Comparison of ENCODE assay signal across 38 mouse cellular contexts in genomic region chr2:118783093-118783492, GRCm38 (mm10). TPM values are rescaled to one million over a fixed set of nuclear protein-coding genes. Genes with fewer than 3 reads are reported as not detected.
DNase-seq lines count a peak whose midpoint lies in the region; ATAC-seq lines count a peak whose summit lies in the region.
"Had no signal": no experiment of that assay in that cellular context is flagged by ENCODE, and none has a peak within 500 bp of the region (broad histone marks: within the 10 kb centered on the region; RNA-seq: fewer than 3 reads in every experiment).

No protein-coding gene starts in this region.

- H3K36me3 ChIP-seq in kidney, embryonic 15.5 days = no peaks in the 10 kb centered on the region
- H3K36me3 ChIP-seq: embryonic facial prominence, embryonic 12.5 days; forebrain, embryonic 10.5 days; heart, embryonic 13.5 days; limb, embryonic 10.5 days; limb, embryonic 15.5 days; liver, embryonic 13.5 days had no signal

- no peak for ATAC-seq in kidney, embryonic 15.5 days (replicated peaks; ENCODE audit: low FRiP score)
- ATAC-seq: CD4-positive, CD25-positive, alpha-beta regulatory T cell, adult 4 months; forebrain, embryonic 15.5 days; Patski had no signal

- no peak overlapping the region for H3K4me2 ChIP-seq in kidney, embryonic 15.5 days
- H3K4me2 ChIP-seq: embryonic facial prominence, embryonic 12.5 days; forebrain, embryonic 15.5 days; heart, embryonic 13.5 days; hindbrain, embryonic 15.5 days; limb, embryonic 15.5 days; liver, embryonic 13.5 days; lung, embryonic 14.5 days had no signal

- peaks cover 11% of the 10 kb centered on the region for H3K4me1 ChIP-seq in kidney, embryonic 15.5 days

- DNase-seq in adrenal gland, postnatal 14 days = peak; percentile 57
- no peak for DNase-seq in adrenal gland, postnatal 10 days
- DNase-seq in kidney, postnatal 36 days = peak; percentile 16 to 31
- DNase-seq in NIH3T3 (ENCODE audit: low read depth) = peak; percentile 43
- DNase-seq in spleen, adult 12 weeks (ENCODE audit: low spot score) = no peak
- no peak for DNase-seq in spleen, adult 18-20 months
- DNase-seq: adrenal gland, postnatal 36 days; cerebellum, adult 9-10 months; cerebellum, postnatal 36 days; gastrocnemius, adult 2 months; heart, postnatal 10 days; kidney, adult 18-20 months; layer of hippocampus, adult 9-11 months; liver, embryonic 13.5 days; lung, embryonic 14.5 days; lung, postnatal 14 days; midbrain, embryonic 14.5 days; retina, postnatal 1 day; right cerebral cortex, postnatal 14 days; thymus, adult 2 months had no signal

- no peak overlapping the region for H3K4me3 ChIP-seq in kidney, embryonic 15.5 days (replicated peaks)
- H3K4me3 ChIP-seq: embryonic facial prominence, embryonic 12.5 days; forebrain, embryonic 10.5 days; forebrain, embryonic 15.5 days; gastrocnemius, adult 2 months; heart, embryonic 13.5 days; hindbrain, embryonic 10.5 days; hindbrain, embryonic 15.5 days; limb, embryonic 10.5 days; limb, embryonic 15.5 days; liver, embryonic 13.5 days had no signal

- peaks cover 27% of the 10 kb centered on the region; the same call in 1 of the 2 replicates for H3K27me3 ChIP-seq in kidney, embryonic 15.5 days
- H3K27me3 ChIP-seq: forebrain, embryonic 15.5 days; hindbrain, embryonic 15.5 days had no signal

- 61% methylated on average over 5 of the region's 5 CpGs for WGBS in kidney, embryonic 15.5 days

- H3K27ac ChIP-seq in kidney, embryonic 15.5 days = no peak overlapping the region
- H3K27ac ChIP-seq: embryonic facial prominence, embryonic 12.5 days; forebrain, embryonic 10.5 days; forebrain, embryonic 15.5 days; gastrocnemius, adult 2 months; heart, embryonic 13.5 days; hindbrain, embryonic 10.5 days; hindbrain, embryonic 15.5 days; kidney, postnatal 0 days; limb, embryonic 10.5 days; limb, embryonic 15.5 days; liver, embryonic 13.5 days had no signal

- no peak overlapping the region for H3K9ac ChIP-seq in kidney, embryonic 15.5 days
- H3K9ac ChIP-seq: embryonic facial prominence, embryonic 12.5 days; forebrain, embryonic 15.5 days; heart, embryonic 13.5 days; hindbrain, embryonic 15.5 days; limb, embryonic 15.5 days; liver, embryonic 13.5 days; lung, embryonic 14.5 days had no signal

- H3K9me3 ChIP-seq in kidney, embryonic 15.5 days (replicated peaks) = no peaks in the 10 kb centered on the region
- H3K9me3 ChIP-seq: embryonic facial prominence, embryonic 12.5 days; forebrain, embryonic 10.5 days; forebrain, embryonic 15.5 days; heart, embryonic 13.5 days; hindbrain, embryonic 10.5 days; hindbrain, embryonic 15.5 days; limb, embryonic 10.5 days; limb, embryonic 15.5 days; liver, embryonic 13.5 days had no signal

RNA-seq across cellular contexts. Expression of gene Disp2, which starts 3.6 kb away (rescaled TPM):
- total RNA-seq in adrenal gland, postnatal 14 days (2021) = 26.3 and 28.1 TPM in 2 replicates
- total RNA-seq in adrenal gland, postnatal 10 days (2021) = 10 to 100 TPM; 22.0 to 26.2 TPM
- 0.40 and 2.1 TPM in 2 replicates for polyA plus RNA-seq in kidney, embryonic 15.5 days (2015; fragmentation: Nextera tagmentation; extraction: Ambion mirVana)
- total RNA-seq: gastrocnemius, adult 2 months; monocyte, adult 5-6 weeks had no signal
- polyA plus RNA-seq: CD4-positive, CD25-positive, alpha-beta regulatory T cell, adult 4 months had no signal

RNA-seq across cellular contexts. Expression of gene Phgr1, which starts 10.5 kb away (rescaled TPM):
- total RNA-seq in adrenal gland, postnatal 14 days (2021) = not detected in 2 replicates
- total RNA-seq in adrenal gland, postnatal 10 days (2021) = not detected
- polyA plus RNA-seq in kidney, embryonic 15.5 days (2015; fragmentation: Nextera tagmentation; extraction: Ambion mirVana) = 1.1 TPM in 1 of 2 replicates, not detected in the other
- total RNA-seq: adrenal gland, postnatal 36 days; gastrocnemius, adult 2 months; gastrocnemius, postnatal 4 days; heart, adult 8-10 months; heart, postnatal 10 days; left cerebral cortex, postnatal 10 days; monocyte, adult 5-6 weeks had no signal
- polyA plus RNA-seq: brain, embryonic 14.5 days; CD4-positive, CD25-positive, alpha-beta regulatory T cell, adult 4 months; embryonic facial prominence, embryonic 12.5 days; forebrain, embryonic 10.5 days; forebrain, embryonic 15.5 days; heart, embryonic 13.5 days; hindbrain, embryonic 10.5 days; hindbrain, embryonic 15.5 days; kidney, postnatal 0 days; limb, embryonic 10.5 days; liver, embryonic 13.5 days; lung, embryonic 14.5 days; midbrain, embryonic 14.5 days; neural tube, embryonic 14.5 days; Patski had no signal

RNA-seq across cellular contexts. Expression of gene Ccdc9b, which starts 20.6 kb away (rescaled TPM):
- total RNA-seq in adrenal gland, postnatal 14 days (2021) = 4.2 and 4.8 TPM in 2 replicates
- total RNA-seq in adrenal gland, postnatal 10 days (2021) = 1 to 10 TPM; 3.2 to 5.5 TPM
- polyA plus RNA-seq in kidney, embryonic 15.5 days (2015; fragmentation: Nextera tagmentation; extraction: Ambion mirVana) = 1.0 and 1.2 TPM in 2 replicates
- polyA plus RNA-seq: CD4-positive, CD25-positive, alpha-beta regulatory T cell, adult 4 months had no signal

RNA-seq across cellular contexts. Expression of gene Knstrn, which starts 30.7 kb away (rescaled TPM):
- 17.8 and 17.9 TPM in 2 replicates for total RNA-seq in adrenal gland, postnatal 14 days (2021)
- 10 to 100 TPM; 18.2 to 19.1 TPM for total RNA-seq in adrenal gland, postnatal 10 days (2021)
- 120 and 124 TPM in 2 replicates for polyA plus RNA-seq in kidney, embryonic 15.5 days (2015; fragmentation: Nextera tagmentation; extraction: Ambion mirVana)

RNA-seq across cellular contexts. Expression of gene Inafm2, which starts 37.5 kb away (rescaled TPM):
- 28.8 and 30.0 TPM in 2 replicates for total RNA-seq in adrenal gland, postnatal 14 days (2021)
- total RNA-seq in adrenal gland, postnatal 10 days (2021) = 10 to 100 TPM; 27.3 to 27.9 TPM
- 14.0 and 15.6 TPM in 2 replicates for polyA plus RNA-seq in kidney, embryonic 15.5 days (2015; fragmentation: Nextera tagmentation; extraction: Ambion mirVana)

Comparison
In these comparisons a context has a peak if more than half of its experiments do, and no peak if none do; other contexts are left out.
1. DNase-seq: peak in adrenal gland, postnatal 14 days (single experiment), kidney, postnatal 36 days (2 of 2) and NIH3T3 (single experiment); none in adrenal gland, postnatal 10 days (single experiment), spleen, adult 12 weeks (single experiment) and spleen, adult 18-20 months (0 of 2).